Mouse (Mus musculus) heart, embryonic 14.5 days (tissue): ENCODE results near the gene Lamtor1. TPM values are rescaled to one million over a fixed set of nuclear protein-coding genes. Genes with fewer than 3 reads are reported as not detected.

Experiments
- ATAC-seq: fragments of 200-750 bp; cut with Nextera tagmentation; 2 replicates; pipeline ENCODE4 v1.8.0; 2017; ENCODE audit warnings: low read depth, moderate TSS enrichment; ENCODE audit not compliant: insufficient number of reproducible peaks, insufficient read depth, low FRiP score
- H3K27ac ChIP-seq, 2 experiments: fragments of 200-500 bp in 1 of 2; fragments of 300-500 bp in 1 of 2; sonication (generic) in 1 of 2; replicated peaks in 1 of 2; 2 replicates each; pipeline ENCODE4 v1.5.1; 2012 to 2014; ENCODE audit warnings: low read depth in 2 of 2, low read length in 2 of 2, control low read depth in 1 of 2, mild to moderate bottlenecking in 1 of 2, mixed read lengths in 1 of 2; ENCODE audit not compliant: control insufficient read depth in 1 of 2, insufficient read depth in 1 of 2
- H3K27me3 ChIP-seq: fragments of 300-500 bp; sonication (generic); 2 replicates; pipeline ENCODE4 v1.6.1; 2014; ENCODE audit warnings: mild to moderate bottlenecking, low read length, control low read depth; ENCODE audit not compliant: control insufficient read depth, insufficient read depth
- H3K36me3 ChIP-seq: fragments of 300-500 bp; sonication (generic); 2 replicates; pipeline ENCODE4 v1.6.1; 2014; ENCODE audit warnings: mild to moderate bottlenecking, control low read depth, low read length, mixed read lengths; ENCODE audit not compliant: control insufficient read depth, insufficient read depth
- H3K4me1 ChIP-seq, 2 experiments: fragments of 200-500 bp in 1 of 2; fragments of 300-500 bp in 1 of 2; sonication (generic) in 1 of 2; 2 replicates each; pipeline ENCODE4 v1.6.1; 2012 to 2014; ENCODE audit warnings: low read length in 2 of 2, control low read depth in 1 of 2, mixed read lengths in 1 of 2; ENCODE audit not compliant: control insufficient read depth in 2 of 2, insufficient read depth in 2 of 2
- H3K4me2 ChIP-seq: fragments of 300-500 bp; sonication (generic); 2 replicates; pipeline ENCODE4 v1.6.1; 2014; ENCODE audit warnings: mild to moderate bottlenecking, low read length
- H3K4me3 ChIP-seq, 2 experiments: fragments of 200-500 bp in 1 of 2; fragments of 300-500 bp in 1 of 2; sonication (generic) in 1 of 2; 2 replicates each; pipeline ENCODE4 v1.5.1; 2012 to 2014; ENCODE audit warnings: low read length in 2 of 2, mild to moderate bottlenecking in 2 of 2, control low read depth in 1 of 2, low read depth in 1 of 2, moderate library complexity in 1 of 2; ENCODE audit not compliant: control insufficient read depth in 1 of 2, insufficient read depth in 1 of 2
- H3K9ac ChIP-seq: fragments of 300-500 bp; sonication (generic); 2 replicates; pipeline ENCODE4 v1.6.1; 2014; ENCODE audit warnings: mild to moderate bottlenecking, low read length
- H3K9me3 ChIP-seq: fragments of 300-500 bp; sonication (generic); 2 replicates; pipeline ENCODE4 v1.6.1; 2016; ENCODE audit warnings: low read length, control low read depth; ENCODE audit not compliant: control insufficient read depth
- WGBS: fragments of 180-500 bp; shearing (Covaris S2); extraction: QIAGEN DNeasy Blood & Tissue Kit; methylation state at CpG from one replicate; pipeline ENCODE4 v1.1.7; 2014; 5-methylcytosine and 5-hydroxymethylcytosine counted together
- polyA plus RNA-seq: library from polyadenylated mRNA; unstranded; fragments of >200 nt; fragmentation: Nextera tagmentation; extraction: Ambion mirVana; gene quantifications from 2 replicates; pipeline ENCODE4 v1.2.1, GENCODE M21; 2014

The Lamtor1 gene
- polyA plus RNA-seq, 1 experiment from 2014 or later: 146 TPM

GRCm38 (mm10) chr7:101882413-101883154, 23.1 kb upstream of the Lamtor1 start:
- 55% methylated on average over 9 of the region's 9 CpGs for WGBS
- H3K27me3 ChIP-seq: no peaks in the 10 kb centered on the region
- no peaks in the 10 kb centered on the region for H3K36me3 ChIP-seq
- no peaks in the 10 kb centered on the region for H3K9me3 ChIP-seq
- ATAC-seq: no peak
- H3K4me3 ChIP-seq: no peak overlapping the region
- no peak overlapping the region; the same call in 1 of the 2 replicates for H3K9ac ChIP-seq
- peaks cover 0 to 3% of the 10 kb centered on the region in 2 experiments; a peak in 1 of 4 replicates for H3K4me1 ChIP-seq
- H3K4me2 ChIP-seq: no peak overlapping the region
- no peak overlapping the region for H3K27ac ChIP-seq

DNA sequence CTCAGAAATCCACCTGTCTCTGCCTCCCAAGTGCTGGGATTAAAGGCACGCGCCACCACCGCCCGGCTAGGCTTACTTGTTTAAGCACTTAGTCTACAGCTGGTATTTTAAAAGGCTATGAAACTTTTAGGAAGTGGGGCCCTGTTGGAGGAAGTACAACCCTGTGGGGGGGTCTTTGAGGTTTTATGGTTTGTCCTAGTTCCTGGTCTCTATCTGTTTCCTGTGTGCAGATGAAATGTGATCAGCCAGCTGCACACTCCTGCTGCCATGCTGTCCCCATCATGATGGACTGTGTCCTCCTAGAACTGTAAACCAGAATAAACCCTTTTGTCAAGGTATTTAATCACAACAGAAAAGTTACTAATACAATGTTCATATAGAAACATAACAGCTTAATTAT, 21.5 kb upstream of the Lamtor1 start:
- Histone ChIP-seq H3K9me3 (no peaks in the 10 kb centered on the region), H3K27me3 (no peaks in the 10 kb centered on the region), H3K9ac (no peak overlapping the region), H3K4me3 (no peak overlapping the region), H3K4me2 (no peak overlapping the region), H3K27ac (no peak overlapping the region), H3K36me3 (no peaks in the 10 kb centered on the region), H3K4me1 (peaks cover 0 to 3% of the 10 kb centered on the region in 2 experiments; a peak in 1 of 4 replicates)
- 98% methylated on average over 4 of the region's 4 CpGs for WGBS
- ATAC-seq: no peak

DNA sequence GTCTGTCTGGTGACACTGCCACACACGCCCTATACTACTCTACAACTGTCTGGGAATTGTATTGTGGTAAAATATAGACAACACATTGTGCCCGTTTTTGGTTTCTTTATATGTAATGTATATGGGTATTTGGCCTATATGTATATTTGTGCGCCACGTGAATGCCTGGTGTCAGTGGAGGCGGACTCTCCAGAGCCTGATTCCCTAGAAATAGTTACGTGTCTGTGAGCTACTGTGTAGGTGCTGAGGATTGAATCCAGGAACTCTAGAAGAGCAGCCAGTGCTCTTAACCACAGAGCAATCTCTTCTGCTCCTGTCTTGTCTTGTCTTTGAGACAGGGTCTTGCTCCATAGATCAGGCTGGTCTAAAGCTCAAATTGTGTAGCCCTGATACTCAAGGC, 19.4 kb upstream of the Lamtor1 start:
- Histone ChIP-seq H3K4me2 (no peak overlapping the region), H3K27me3 (no peaks in the 10 kb centered on the region), H3K36me3 (no peaks in the 10 kb centered on the region), H3K4me1 (peaks cover 0 to 3% of the 10 kb centered on the region in 2 experiments; a peak in 1 of 4 replicates), H3K27ac (no peak overlapping the region), H3K9ac (no peak overlapping the region), H3K9me3 (no peaks in the 10 kb centered on the region), H3K4me3 (no peak overlapping the region)
- 71% methylated on average over 6 of the region's 6 CpGs for WGBS
- ATAC-seq: no peak

DNA sequence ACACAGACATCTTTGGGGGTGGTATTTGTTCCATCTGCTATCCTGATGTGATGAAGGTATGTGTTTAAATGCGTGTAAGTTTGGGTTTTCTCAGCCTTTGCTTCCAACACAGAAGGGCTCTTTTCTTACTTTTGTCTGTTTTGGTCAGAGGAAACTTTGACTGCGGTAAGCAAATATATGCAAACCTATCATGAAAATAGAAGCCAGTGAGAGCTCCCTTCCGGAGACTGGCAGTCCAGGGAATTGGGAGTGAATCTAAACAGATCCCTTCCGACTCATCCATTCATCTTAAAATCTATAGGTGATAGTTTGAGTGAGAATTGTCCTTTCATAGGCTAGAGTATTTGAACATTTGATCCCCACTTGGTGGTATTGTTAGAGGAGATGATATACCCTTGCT, 17.2 kb upstream of the Lamtor1 start:
- no peak for ATAC-seq
- no peak overlapping the region for H3K9ac ChIP-seq

DNA sequence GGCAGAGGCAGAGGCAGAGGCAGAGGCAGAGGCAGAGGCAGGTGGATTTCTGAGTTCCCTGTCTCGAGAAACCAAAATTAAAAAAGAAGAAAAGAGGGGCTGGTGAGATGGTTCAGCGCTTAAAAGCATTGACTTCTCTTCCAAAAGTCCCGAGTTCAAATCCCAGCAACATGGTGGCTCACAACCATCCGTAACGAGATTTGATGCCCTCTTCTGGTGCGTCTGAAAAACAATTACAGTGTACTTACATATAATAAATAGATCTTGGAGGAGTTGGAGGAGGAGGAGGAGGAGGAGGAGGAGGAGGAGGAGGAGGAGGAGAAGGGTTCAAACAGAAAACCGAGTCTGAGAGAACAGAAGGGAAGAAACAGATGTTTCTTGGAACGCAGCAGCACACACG, 10.0 kb upstream of the Lamtor1 start:
- Histone ChIP-seq H3K9ac (peak overlapping the region; percentile 70), H3K4me3 (peak overlapping the region; percentile 64 to 94), H3K9me3 (no peaks in the 10 kb centered on the region), H3K27ac (peak overlapping the region; percentile 61 to 89; a peak in 3 of 4 replicates), H3K4me1 (peaks cover 5 to 6% of the 10 kb centered on the region in 2 experiments; a peak in 3 of 4 replicates), H3K36me3 (peaks cover 13% of the 10 kb centered on the region; the same call in 1 of the 2 replicates), H3K4me2 (peak overlapping the region; percentile 51), H3K27me3 (no peaks in the 10 kb centered on the region)
- WGBS: 29% methylated on average over 9 of the region's 9 CpGs
- ATAC-seq: no peak

More for the DNA sequence above, 17.2 kb upstream of the Lamtor1 start:
- Histone ChIP-seq H3K36me3 (no peaks in the 10 kb centered on the region), H3K4me3 (no peak overlapping the region), H3K4me1 (no peaks in the 10 kb centered on the region), H3K27ac (no peak overlapping the region), H3K9me3 (no peaks in the 10 kb centered on the region), H3K27me3 (no peaks in the 10 kb centered on the region), H3K4me2 (no peak overlapping the region)
- 74% methylated on average over 4 of the region's 4 CpGs for WGBS

DNA sequence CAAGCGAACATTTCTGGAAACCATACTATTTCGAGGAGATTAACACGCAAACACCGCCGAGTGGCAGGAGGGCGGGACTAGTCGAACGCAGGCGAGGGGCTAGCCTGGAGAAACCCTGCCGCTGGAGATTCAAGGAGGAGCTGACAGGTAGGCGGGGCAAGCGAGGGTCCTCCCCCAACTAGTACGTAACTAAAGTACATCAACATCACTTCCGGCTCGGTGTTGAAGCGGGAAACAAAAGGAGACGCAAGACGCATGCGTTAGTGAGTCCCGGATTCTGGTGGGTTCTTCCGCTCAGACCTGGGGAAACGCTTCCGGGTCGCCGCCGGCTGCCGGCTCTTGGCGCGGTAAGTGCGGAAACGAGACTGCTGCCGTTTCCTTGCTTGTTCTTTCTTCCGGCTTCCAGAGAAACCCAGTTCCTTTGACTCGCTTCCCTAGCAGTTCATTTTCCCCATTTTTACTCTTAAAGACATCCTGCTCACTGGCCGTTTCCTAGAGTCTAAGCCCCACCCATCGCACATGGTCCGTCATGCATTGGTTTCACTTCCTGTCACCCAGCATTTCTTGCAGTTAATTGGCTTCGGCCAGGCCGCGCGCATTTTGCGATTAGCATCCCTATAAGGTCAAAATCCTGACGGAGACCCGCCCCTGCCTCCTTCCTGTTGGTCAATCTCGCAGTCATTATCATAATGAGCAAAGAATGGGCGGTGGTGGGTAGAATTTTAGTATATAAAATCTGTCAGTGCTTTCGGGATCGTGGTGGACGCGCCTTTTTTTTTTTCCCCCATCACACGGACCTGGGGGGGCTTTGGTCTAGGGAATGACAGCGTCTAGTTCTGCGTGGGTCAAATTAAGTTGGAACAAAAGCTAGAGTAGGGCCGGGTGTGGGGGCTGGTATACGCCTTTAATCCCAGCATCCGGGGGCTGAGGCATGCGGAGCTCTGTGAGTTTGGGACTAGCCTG, 9.3 kb upstream of the Lamtor1 start:
- peak; percentile 97 for ATAC-seq
- Histone ChIP-seq H3K4me2 (peak overlapping the region; percentile 64), H3K4me1 (peaks cover 5 to 6% of the 10 kb centered on the region in 2 experiments; a peak in 3 of 4 replicates), H3K27me3 (no peaks in the 10 kb centered on the region), H3K4me3 (peak overlapping the region; percentile 64 to 94), H3K9ac (peak overlapping the region; percentile 70), H3K36me3 (peaks cover 13% of the 10 kb centered on the region; the same call in 1 of the 2 replicates), H3K9me3 (no peaks in the 10 kb centered on the region), H3K27ac (peak overlapping the region; percentile 89 to 94)
- under 1% methylated on average over 57 of the region's 57 CpGs for WGBS

DNA sequence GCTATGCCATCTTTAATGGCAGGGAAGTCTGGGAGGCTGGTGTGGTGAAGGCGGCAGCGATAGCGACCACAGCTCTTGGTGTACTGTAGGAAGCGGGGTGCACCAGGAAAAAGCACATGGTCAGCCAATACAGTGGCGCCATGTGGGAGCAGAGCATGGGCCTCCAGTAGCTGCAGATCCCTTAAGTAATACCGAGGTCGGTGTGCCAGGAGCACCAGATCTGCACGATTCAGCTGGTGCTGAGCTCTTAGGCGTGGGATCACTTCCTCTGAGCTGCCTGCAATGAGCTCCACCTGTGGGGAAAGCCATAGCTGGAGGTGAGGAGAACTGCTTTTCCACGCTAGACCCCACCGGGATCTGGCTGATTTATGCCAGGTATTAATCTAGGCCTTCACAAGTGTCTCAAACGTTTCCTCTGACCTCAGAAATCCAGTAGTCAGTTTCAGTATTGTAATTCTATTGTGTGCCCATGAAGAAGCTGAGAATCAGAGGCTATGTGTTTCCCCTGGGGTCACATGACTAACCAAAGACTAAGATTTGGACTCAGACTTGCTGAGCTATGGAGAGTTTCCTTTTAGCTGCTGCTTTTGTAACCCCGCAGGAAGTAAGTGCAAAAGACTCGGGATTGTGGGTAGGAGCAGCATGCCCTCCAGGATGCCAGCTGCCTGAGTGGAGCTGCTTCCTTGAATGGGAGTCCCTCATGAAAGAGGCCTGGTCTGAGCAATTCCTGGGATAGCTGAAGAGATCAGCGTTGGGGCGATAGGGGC, 5.2 kb upstream of the Lamtor1 start:
- Histone ChIP-seq H3K36me3 (peaks cover 13% of the 10 kb centered on the region; the same call in 1 of the 2 replicates), H3K4me3 (no peak overlapping the region), H3K4me1 (peaks cover 5 to 9% of the 10 kb centered on the region in 2 experiments; a peak in 3 of 4 replicates), H3K27ac (no peak overlapping the region), H3K9me3 (no peaks in the 10 kb centered on the region), H3K27me3 (no peaks in the 10 kb centered on the region), H3K4me2 (no peak overlapping the region), H3K9ac (no peak overlapping the region)
- no peak for ATAC-seq
- WGBS: 86% methylated on average over 16 of the region's 16 CpGs
